Mouse (Mus musculus) granulocyte monocyte progenitor cell, adult 5-6 weeks (primary cell): Measurements from ENCODE around the gene Duxf3. TPM values are rescaled to one million over a fixed set of nuclear protein-coding genes. Genes with fewer than 3 reads are reported as not detected.
A peak's percentile ranks its signal among the peaks of the same experiment; 100 is the strongest.
"Not testable (repeated sequence)": the region's sequence is repeated elsewhere in the genome, so short reads cannot be mapped to it uniquely, and the experiment has no call there.

Experiments
- ATAC-seq: replicated peaks from 2 replicates; pipeline ENCODE4 v1.8.0; 2016; ENCODE audit warnings: mild to moderate bottlenecking, moderate TSS enrichment, inconsistent platforms; ENCODE audit not compliant: poor library complexity, severe bottlenecking
- total RNA-seq, 2 experiments: library from RNA; stranded (forward) in 1 of 2; stranded (reverse) in 1 of 2; fragments of 200-712, 200-1000 nt in 1 of 2; fragments of >200 nt in 1 of 2; fragmentation: Nextera tagmentation in 1 of 2; gene quantifications; 2 replicates each; pipeline ENCODE4 v1.2.3; 2014 to 2017

Duxf3 gene
- not detected in 2 replicates for total RNA-seq (2014; fragmentation: Nextera tagmentation)
- total RNA-seq (2017) = not detected in 2 replicates

- ATAC-seq = peak; percentile 23; the same call in 1 of the 2 replicates
These were observed at the start of gene Duxf3 for GRCm38 (mm10) chr10:58232641-58232969. TSS of gene Duxf3 (minus strand) at chr10:58232675.

GRCm38 (mm10) chr10:58282238-58282637, 49.8 kb upstream of the Duxf3 start:
- no peak for ATAC-seq

- no peak for ATAC-seq
These were observed 26.0 kb upstream of the Duxf3 start for GRCm38 (mm10) chr10:58258466-58258865.

DNA sequence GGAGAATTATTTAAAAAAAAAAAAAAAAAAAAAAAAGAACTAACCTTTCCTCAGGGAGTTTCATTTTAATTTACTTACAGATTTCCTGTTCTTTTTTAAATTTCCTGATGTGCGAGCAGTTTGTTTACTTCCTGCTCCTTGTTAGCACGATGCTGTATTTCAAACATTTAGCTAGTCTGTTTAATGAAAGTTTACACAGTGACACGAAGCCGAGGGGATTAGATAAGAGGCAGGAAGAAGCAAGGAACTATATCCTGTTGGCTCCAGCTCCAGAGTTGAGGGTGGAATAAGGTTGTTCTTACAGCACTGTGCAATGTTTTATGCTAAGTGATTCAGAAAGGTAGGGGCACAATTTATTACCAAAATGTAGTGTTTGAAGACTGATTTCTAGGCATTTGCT, 23.5 kb upstream of the Duxf3 start:
- ATAC-seq = no peak

GRCm38 (mm10) chr10:58255213-58255892, 22.9 kb upstream of the Duxf3 start, which contains the start of gene Gcc2:
TSS of gene Gcc2 (plus strand) at chr10:58255497.
- ATAC-seq = peak; percentile 99

DNA sequence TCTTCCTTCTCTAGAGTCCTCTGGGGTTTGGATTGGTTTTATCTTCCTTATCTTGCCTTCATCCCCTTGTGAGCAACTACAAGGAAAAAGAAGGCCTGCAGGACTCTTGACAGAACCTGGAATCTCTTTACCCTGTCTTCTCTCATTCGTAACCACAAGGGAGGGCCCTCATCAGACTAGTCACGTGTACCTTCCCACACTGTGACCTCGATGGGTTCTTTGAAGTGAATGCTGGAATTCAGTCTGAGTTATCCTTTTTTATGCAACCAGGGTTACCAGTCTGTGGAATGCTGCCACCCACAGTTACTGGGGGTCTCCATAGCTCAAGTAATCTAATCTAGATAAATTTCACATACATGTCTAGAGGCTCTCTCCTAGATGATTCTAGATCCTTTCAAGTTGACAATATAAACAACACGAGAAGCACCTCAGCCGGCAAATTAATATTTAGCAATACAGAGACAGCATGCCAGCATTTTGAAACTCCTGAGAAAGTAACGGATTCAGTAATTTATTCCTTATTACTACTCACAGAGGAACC, 22.2 kb upstream of the Duxf3 start:
- peak; percentile 36; the same call in 1 of the 2 replicates for ATAC-seq

DNA sequence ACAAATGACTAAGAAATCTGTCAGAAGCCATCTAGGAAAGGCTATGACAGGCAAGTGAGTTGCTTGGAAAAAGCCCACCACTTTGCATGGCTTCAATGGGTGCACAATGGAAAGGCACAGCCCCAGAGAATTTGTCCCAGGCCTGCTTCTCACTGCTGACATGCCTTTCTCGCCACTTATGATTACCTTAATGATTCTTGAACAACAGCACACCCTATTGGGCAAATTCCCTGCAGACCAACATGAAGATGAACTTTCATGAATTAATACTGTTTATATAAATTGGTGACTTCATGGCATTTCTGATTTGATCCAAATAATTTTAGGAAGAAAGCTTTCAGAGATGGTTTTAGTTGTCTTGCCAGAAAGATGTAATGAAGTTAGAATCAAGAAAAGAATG, 17.1 kb upstream of the Duxf3 start:
- ATAC-seq = no peak

GRCm38 (mm10) chr10:58238984-58239740, 6.7 kb upstream of the Duxf3 start:
- peak; percentile 47 for ATAC-seq

- no peak for ATAC-seq
These were observed 4.1 kb upstream of the Duxf3 start, which contains the start of gene Gm4981 for GRCm38 (mm10) chr10:58236613-58237012. TSS of gene Gm4981 (minus strand) at chr10:58236701.

DNA sequence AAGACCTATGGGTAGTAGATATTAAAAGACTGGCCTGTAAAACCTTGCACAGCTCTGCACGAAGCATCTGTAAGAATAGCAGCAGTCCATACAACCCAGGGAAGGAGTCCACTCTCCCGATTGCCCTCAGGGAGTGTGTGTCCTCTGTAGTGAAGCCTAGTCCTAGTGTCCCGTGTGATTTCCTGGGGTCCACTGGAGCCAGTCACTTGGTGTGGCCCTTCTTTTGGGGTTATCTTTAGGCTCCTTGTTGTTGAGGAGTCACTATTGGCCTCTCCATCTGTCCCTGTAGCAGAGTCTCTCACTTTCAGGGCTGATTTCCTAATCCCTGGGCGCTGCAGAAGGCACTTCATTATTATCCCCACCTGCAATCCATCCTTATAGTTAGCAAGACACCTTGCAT, 2.5 kb upstream of the Duxf3 start:
- not testable (repeated sequence) for ATAC-seq

DNA sequence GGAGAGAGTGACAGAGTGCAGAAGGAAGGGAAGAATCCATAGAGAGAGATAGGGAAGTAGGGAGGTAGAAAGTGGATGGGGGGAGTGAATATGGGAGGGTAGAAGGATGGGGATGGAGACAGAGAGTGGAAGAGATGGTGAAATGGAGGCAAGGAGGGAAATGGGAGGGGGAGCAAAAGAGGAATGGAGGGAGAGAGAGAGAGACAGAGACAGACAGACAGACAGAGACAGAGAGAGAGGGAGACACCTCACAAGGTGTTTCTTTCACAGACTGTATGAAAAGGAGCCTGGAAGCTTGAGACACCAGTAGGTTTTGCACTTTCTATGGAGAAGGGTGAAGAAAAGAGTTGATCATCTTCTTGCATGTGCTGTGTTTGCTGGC, 1.3 kb upstream of the Duxf3 start:
- not testable (repeated sequence) for ATAC-seq

DNA sequence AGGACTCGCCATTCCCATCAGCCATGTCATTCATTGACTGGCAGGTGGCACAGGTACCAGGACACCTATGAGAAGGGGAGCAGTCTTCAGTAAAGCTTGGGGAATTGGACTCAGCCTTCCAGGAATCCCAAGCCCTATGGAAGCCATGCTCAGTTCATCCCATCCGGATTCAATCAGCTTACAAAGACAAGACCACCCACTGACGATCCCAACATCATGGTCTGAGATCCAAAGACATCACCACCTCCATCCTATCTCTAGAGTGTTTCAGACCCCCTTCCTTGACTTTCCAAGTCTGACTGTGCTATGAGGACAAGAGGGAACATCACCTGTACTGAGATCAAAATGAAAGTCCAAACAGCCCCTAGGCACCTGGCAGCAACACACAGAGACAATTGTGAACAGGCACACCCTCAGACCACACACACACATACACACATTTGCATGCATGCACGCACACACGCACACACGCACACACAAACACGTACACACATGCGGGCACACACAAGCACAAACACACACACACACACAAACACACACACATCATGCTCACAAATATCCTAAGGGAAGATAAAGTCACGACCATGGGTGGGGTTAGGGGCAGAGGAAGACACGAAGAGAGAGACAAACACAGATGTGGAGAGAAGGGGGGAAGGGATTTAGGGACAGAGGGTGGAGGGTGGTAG, 722 bp upstream of the Duxf3 start:
- peak; percentile 2 for ATAC-seq

GRCm38 (mm10) chr10:58231779-58232640, 465 bp downstream of the Duxf3 start:
- ATAC-seq = peak; percentile 49

DNA sequence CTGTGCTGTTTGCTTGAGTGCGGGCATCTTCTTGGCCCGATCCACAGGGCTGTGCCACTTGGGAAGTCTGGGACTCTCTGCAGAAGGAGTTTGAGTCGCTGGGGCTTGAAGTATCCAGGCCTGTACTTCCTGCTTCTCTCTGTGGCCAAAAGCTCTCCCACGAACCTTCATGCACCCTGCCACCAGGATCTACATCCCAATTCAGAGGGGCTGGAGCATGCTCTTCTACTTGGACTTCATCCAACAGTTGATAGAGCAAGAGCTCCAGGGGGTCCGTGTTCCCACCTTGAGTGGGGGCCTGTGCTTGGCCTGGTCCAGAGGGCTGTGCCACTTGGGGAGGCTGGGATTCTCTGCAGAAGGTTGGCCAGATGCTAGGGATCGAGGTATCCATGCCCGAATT, 1.4 kb downstream of the Duxf3 start:
- ATAC-seq = not testable (repeated sequence)

- ATAC-seq = not testable (repeated sequence)
These were observed 2.5 kb downstream of the Duxf3 start for GRCm38 (mm10) chr10:58230021-58230420.

- ATAC-seq = not testable (repeated sequence)
These were observed 4.7 kb downstream of the Duxf3 start for GRCm38 (mm10) chr10:58227798-58228197.

- not testable (repeated sequence) for ATAC-seq
These were observed 6.1 kb downstream of the Duxf3 start for GRCm38 (mm10) chr10:58226357-58226756.

- not testable (repeated sequence) for ATAC-seq
These were observed 7.4 kb downstream of the Duxf3 start, which contains the start of gene AW822073 for GRCm38 (mm10) chr10:58224827-58225785. TSS of gene AW822073 (minus strand) at chr10:58224930.
